Mouse (Mus musculus) lung, embryonic 15.5 days (tissue): ENCODE data around the gene Scgb1a1. TPM values are rescaled to one million over a fixed set of nuclear protein-coding genes. Genes with fewer than 3 reads are reported as not detected.

Experiments used
- ATAC-seq: fragments of 200-750 bp; cut with Nextera tagmentation; 2 replicates; pipeline ENCODE4 v1.8.0; 2017; ENCODE audit warnings: moderate number of reproducible peaks, borderline replicate concordance; ENCODE audit not compliant: low FRiP score, low TSS enrichment; ENCODE audit errors: extremely low read depth
- H3K27ac ChIP-seq: fragments of 300-500 bp; sonication (generic); 2 replicates; pipeline ENCODE4 v1.5.1; 2015; ENCODE audit warnings: moderate library complexity, mild to moderate bottlenecking, inconsistent platforms
- H3K27me3 ChIP-seq: fragments of 300-500 bp; sonication (generic); 2 replicates; pipeline ENCODE4 v1.6.1; 2015; ENCODE audit warnings: inconsistent platforms
- H3K36me3 ChIP-seq: fragments of 300-500 bp; sonication (generic); 2 replicates; pipeline ENCODE4 v1.6.1; 2015; ENCODE audit warnings: inconsistent platforms
- H3K4me1 ChIP-seq: fragments of 300-500 bp; sonication (generic); 2 replicates; pipeline ENCODE4 v1.6.1; 2015; ENCODE audit warnings: inconsistent platforms
- H3K4me2 ChIP-seq: fragments of 300-500 bp; sonication (generic); 2 replicates; pipeline ENCODE4 v1.6.1; 2015; ENCODE audit warnings: inconsistent platforms, mild to moderate bottlenecking, moderate library complexity
- H3K4me3 ChIP-seq: fragments of 300-500 bp; sonication (generic); 2 replicates; pipeline ENCODE4 v1.5.1; 2015; ENCODE audit warnings: mild to moderate bottlenecking, inconsistent platforms
- H3K9ac ChIP-seq: fragments of 300-500 bp; sonication (generic); 2 replicates; pipeline ENCODE4 v1.6.1; 2015; ENCODE audit warnings: inconsistent platforms
- H3K9me3 ChIP-seq: fragments of 300-500 bp; sonication (generic); 2 replicates; pipeline ENCODE4 v1.6.1; 2016; ENCODE audit warnings: inconsistent platforms
- WGBS: fragments of 180-500 bp; shearing (Covaris S2); methylation state at CpG from one replicate; pipeline ENCODE4 v1.1.7; 2015; 5-methylcytosine and 5-hydroxymethylcytosine counted together
- polyA plus RNA-seq: library from polyadenylated mRNA; unstranded; fragments of >200 nt; fragmentation: Nextera tagmentation; extraction: Ambion mirVana; gene quantifications from 2 replicates; pipeline ENCODE4 v1.2.1, GENCODE M21; 2015

Scgb1a1 gene
- polyA plus RNA-seq, 1 experiment from 2014 or later: 8.7 TPM

GRCm38 (mm10) chr19:9048981-9049687, 38.6 kb downstream of the Scgb1a1 start:
- 86% methylated on average over 4 of the region's 4 CpGs for WGBS

GRCm38 (mm10) chr19:9047946-9048387, 39.8 kb downstream of the Scgb1a1 start:
- Histone ChIP-seq H3K27ac (peak overlapping the region; percentile 70), H3K4me3 (no peak overlapping the region), H3K9ac (no peak overlapping the region), H3K9me3 (no peaks in the 10 kb centered on the region), H3K4me2 (no peak overlapping the region), H3K27me3 (no peaks in the 10 kb centered on the region), H3K4me1 (peaks cover 19% of the 10 kb centered on the region), H3K36me3 (no peaks in the 10 kb centered on the region)
- ATAC-seq: peak; percentile 70; the same call in 1 of the 2 replicates
- WGBS: 9% methylated on average over 1 of the region's 1 CpGs

More at GRCm38 (mm10) chr19:9048981-9049687, 38.6 kb downstream of the Scgb1a1 start:
- Histone ChIP-seq H3K4me3 (no peak overlapping the region), H3K36me3 (no peaks in the 10 kb centered on the region), H3K27ac (no peak overlapping the region), H3K27me3 (no peaks in the 10 kb centered on the region), H3K4me1 (peaks cover 26% of the 10 kb centered on the region), H3K9me3 (no peaks in the 10 kb centered on the region), H3K9ac (no peak overlapping the region), H3K4me2 (no peak overlapping the region)
- no peak for ATAC-seq

- H3K27me3 ChIP-seq: no peaks in the 10 kb centered on the region
- H3K36me3 ChIP-seq: no peaks in the 10 kb centered on the region
- H3K27ac ChIP-seq: peak overlapping the region; percentile 70
- 0 out of 2 replicates have a peak, but pooled peaks have one; percentile 23 for ATAC-seq
- H3K4me1 ChIP-seq: peaks cover 16% of the 10 kb centered on the region
- H3K4me2 ChIP-seq: no peak overlapping the region
- H3K9me3 ChIP-seq: no peaks in the 10 kb centered on the region
- H3K9ac ChIP-seq: no peak overlapping the region
- H3K4me3 ChIP-seq: no peak overlapping the region
- WGBS: 52% methylated on average over 7 of the region's 7 CpGs
Measured at GRCm38 (mm10) chr19:9047207-9047945, 40.4 kb downstream of the Scgb1a1 start.

- Histone ChIP-seq H3K4me2 (no peak overlapping the region), H3K9ac (no peak overlapping the region), H3K27me3 (no peaks in the 10 kb centered on the region), H3K4me1 (peaks cover 20% of the 10 kb centered on the region), H3K4me3 (no peak overlapping the region), H3K36me3 (no peaks in the 10 kb centered on the region), H3K27ac (no peak overlapping the region), H3K9me3 (no peaks in the 10 kb centered on the region)
- no peak for ATAC-seq
- 56% methylated on average over 4 of the region's 4 CpGs for WGBS
Measured at GRCm38 (mm10) chr19:9044291-9044690, 43.5 kb downstream of the Scgb1a1 start.

GRCm38 (mm10) chr19:9043123-9043522, 44.6 kb downstream of the Scgb1a1 start:
- no peak for ATAC-seq
- Histone ChIP-seq H3K4me3 (no peak overlapping the region), H3K4me1 (peaks cover 16% of the 10 kb centered on the region), H3K9me3 (no peaks in the 10 kb centered on the region), H3K36me3 (no peaks in the 10 kb centered on the region), H3K9ac (no peak overlapping the region), H3K4me2 (no peak overlapping the region), H3K27ac (no peak overlapping the region), H3K27me3 (no peaks in the 10 kb centered on the region)
- 84% methylated on average over 1 of the region's 1 CpGs for WGBS

GRCm38 (mm10) chr19:9041074-9041473, 46.7 kb downstream of the Scgb1a1 start:
- Histone ChIP-seq H3K9me3 (no peaks in the 10 kb centered on the region), H3K27ac (no peak overlapping the region), H3K9ac (no peak overlapping the region), H3K27me3 (no peaks in the 10 kb centered on the region), H3K4me1 (0 out of 2 replicates have a peak, but pooled peaks cover 4% of the 10 kb centered on the region), H3K36me3 (no peaks in the 10 kb centered on the region), H3K4me2 (no peak overlapping the region), H3K4me3 (no peak overlapping the region)
- no peak for ATAC-seq

- no peak for ATAC-seq
- Histone ChIP-seq H3K4me2 (no peak overlapping the region), H3K9me3 (no peaks in the 10 kb centered on the region), H3K27me3 (no peaks in the 10 kb centered on the region), H3K27ac (no peak overlapping the region), H3K36me3 (no peaks in the 10 kb centered on the region), H3K4me1 (0 out of 2 replicates have a peak, but pooled peaks cover 4% of the 10 kb centered on the region), H3K9ac (no peak overlapping the region), H3K4me3 (no peak overlapping the region)
- 79% methylated on average over 6 of the region's 6 CpGs for WGBS
Measured at GRCm38 (mm10) chr19:9040649-9041048, 47.1 kb downstream of the Scgb1a1 start.

GRCm38 (mm10) chr19:9039928-9040327, 47.8 kb downstream of the Scgb1a1 start:
- no peaks in the 10 kb centered on the region for H3K9me3 ChIP-seq
- H3K4me2 ChIP-seq: no peak overlapping the region
- 25% methylated on average over 7 of the region's 7 CpGs for WGBS
- no peak overlapping the region for H3K9ac ChIP-seq
- no peaks in the 10 kb centered on the region for H3K27me3 ChIP-seq
- H3K4me1 ChIP-seq: 0 out of 2 replicates have a peak, but pooled peaks cover 4% of the 10 kb centered on the region
- no peaks in the 10 kb centered on the region for H3K36me3 ChIP-seq
- H3K4me3 ChIP-seq: no peak overlapping the region
- H3K27ac ChIP-seq: no peak overlapping the region
- no peak for ATAC-seq

GRCm38 (mm10) chr19:9039266-9039665, 48.5 kb downstream of the Scgb1a1 start:
- no peak overlapping the region for H3K9ac ChIP-seq
- no peaks in the 10 kb centered on the region for H3K27me3 ChIP-seq
- no peak for ATAC-seq
- H3K27ac ChIP-seq: no peak overlapping the region
- no peaks in the 10 kb centered on the region for H3K36me3 ChIP-seq
- no peaks in the 10 kb centered on the region for H3K9me3 ChIP-seq
- H3K4me2 ChIP-seq: no peak overlapping the region
- WGBS: 58% methylated on average over 4 of the region's 4 CpGs
- H3K4me3 ChIP-seq: no peak overlapping the region
- peaks cover 4% of the 10 kb centered on the region; the same call in 1 of the 2 replicates for H3K4me1 ChIP-seq

GRCm38 (mm10) chr19:9038136-9038535, 49.6 kb downstream of the Scgb1a1 start:
- no peaks in the 10 kb centered on the region for H3K9me3 ChIP-seq
- H3K36me3 ChIP-seq: no peaks in the 10 kb centered on the region
- no peak overlapping the region for H3K27ac ChIP-seq
- no peak for ATAC-seq
- WGBS: 50% methylated on average over 3 of the region's 3 CpGs
- no peak overlapping the region for H3K4me2 ChIP-seq
- no peak overlapping the region for H3K9ac ChIP-seq
- no peak overlapping the region for H3K4me3 ChIP-seq
- H3K27me3 ChIP-seq: no peaks in the 10 kb centered on the region
- H3K4me1 ChIP-seq: peaks cover 13% of the 10 kb centered on the region

GRCm38 (mm10) chr19:9035101-9035500, 52.7 kb downstream of the Scgb1a1 start:
- no peaks in the 10 kb centered on the region for H3K27me3 ChIP-seq
- 46% methylated on average over 3 of the region's 3 CpGs for WGBS
- no peaks in the 10 kb centered on the region for H3K36me3 ChIP-seq
- ATAC-seq: no peak
- H3K9ac ChIP-seq: no peak overlapping the region
- no peak overlapping the region for H3K4me3 ChIP-seq
- peaks cover 13% of the 10 kb centered on the region for H3K4me1 ChIP-seq
- H3K27ac ChIP-seq: no peak overlapping the region
- H3K4me2 ChIP-seq: no peak overlapping the region
- H3K9me3 ChIP-seq: no peaks in the 10 kb centered on the region

- Histone ChIP-seq H3K4me1 (peaks cover 9% of the 10 kb centered on the region), H3K27me3 (no peaks in the 10 kb centered on the region), H3K27ac (no peak overlapping the region), H3K9me3 (no peaks in the 10 kb centered on the region), H3K4me3 (no peak overlapping the region), H3K4me2 (no peak overlapping the region), H3K36me3 (no peaks in the 10 kb centered on the region), H3K9ac (no peak overlapping the region)
- 71% methylated on average over 3 of the region's 3 CpGs for WGBS
- no peak for ATAC-seq
Measured at GRCm38 (mm10) chr19:9034480-9034879, 53.3 kb downstream of the Scgb1a1 start.
